8 mouse cellular contexts compared by ENCODE assay signal in the genomic region with DNA sequence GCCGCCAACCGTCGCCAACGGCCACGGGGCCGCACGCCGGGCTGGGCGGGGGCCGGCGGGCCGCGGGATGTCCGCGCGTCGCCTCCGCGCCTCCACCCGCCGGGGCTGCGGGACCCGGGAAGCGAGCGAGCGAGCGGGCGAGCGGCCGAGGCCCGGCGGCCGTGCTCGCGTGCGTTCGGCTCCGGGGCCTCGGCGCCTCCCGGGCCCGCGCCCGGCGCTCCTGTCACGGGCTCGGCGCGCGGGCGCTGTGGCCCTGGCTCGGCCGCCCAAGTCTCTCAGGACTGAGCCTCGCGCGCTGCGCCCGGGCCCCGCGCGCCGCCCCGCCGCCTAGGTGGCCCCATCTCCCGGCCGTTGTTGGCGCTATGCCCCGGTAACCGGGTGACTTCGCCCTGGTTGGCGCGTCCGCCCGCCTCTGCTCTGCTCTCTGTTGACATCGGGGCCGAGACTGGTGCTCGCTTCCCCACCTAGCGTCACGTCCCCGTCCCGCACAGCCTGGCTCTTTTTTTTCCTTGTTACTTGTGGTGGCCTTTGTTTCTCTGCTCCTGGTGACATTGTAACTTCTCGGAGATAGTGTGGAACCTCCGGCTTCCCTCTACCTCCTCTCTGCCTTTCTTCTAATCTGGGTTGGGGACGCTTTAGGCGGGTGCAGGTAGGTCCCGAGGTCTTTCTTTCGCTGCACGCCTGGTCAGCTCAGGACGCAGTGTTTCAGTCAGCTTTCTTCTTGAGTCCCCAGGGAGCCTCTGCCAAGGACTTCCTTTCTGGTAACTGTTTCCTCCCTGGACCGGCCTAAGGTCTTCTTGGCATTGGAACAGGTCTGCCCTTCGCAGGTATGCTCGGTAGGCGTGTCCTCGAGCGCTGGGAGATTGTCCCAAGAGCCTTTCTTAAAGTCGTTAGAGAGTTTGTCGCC. TPM values are rescaled to one million over a fixed set of nuclear protein-coding genes. Genes with fewer than 3 reads are reported as not detected.
DNase-seq lines count a peak whose midpoint lies in the region; ATAC-seq and TF ChIP-seq lines count a peak whose summit lies in the region.

No protein-coding gene starts in this region.

- WGBS in forebrain, embryonic 15.5 days, result under 1% methylated on average over 93 of the region's 97 CpGs
- WGBS in hindbrain, embryonic 10.5 days, result under 1% methylated on average over 97 of the region's 97 CpGs

- peaks cover 81% of the 10 kb centered on the region for H3K4me1 ChIP-seq in G1E (ENCODE audit: insufficient read depth, low read depth, low read length)
- H3K4me1 ChIP-seq in forebrain, embryonic 15.5 days, result peaks cover 51% of the 10 kb centered on the region
- peaks cover 69% of the 10 kb centered on the region for H3K4me1 ChIP-seq in hindbrain, embryonic 10.5 days (replicated peaks)

- H3K27ac ChIP-seq in forebrain, embryonic 15.5 days (replicated peaks), result peak overlapping the region; percentile 96
- H3K27ac ChIP-seq in hindbrain, embryonic 10.5 days, result peak overlapping the region; percentile 97

- peak overlapping the region; percentile 87 for H3K4me3 ChIP-seq in G1E (ENCODE audit: low read depth, low read length)
- H3K4me3 ChIP-seq in forebrain, embryonic 15.5 days, result peak overlapping the region; percentile 87
- peak overlapping the region; percentile 95 for H3K4me3 ChIP-seq in hindbrain, embryonic 10.5 days

- peak; percentile 38 for DNase-seq in G1E (ENCODE audit: low spot score)
- DNase-seq in hindbrain, embryonic 10.5 days (ENCODE audit: low spot score), result peak; percentile 52
- peak; percentile 72 to 74 for DNase-seq in layer of hippocampus, postnatal 10 days (ENCODE audit: low spot score in 2 of 2)
- DNase-seq in lung, postnatal 14 days, result peak; percentile 63
- peak; percentile 72 for DNase-seq in right cerebral cortex, postnatal 4 days

- peak overlapping the region; percentile 96 for H3K9ac ChIP-seq in forebrain, embryonic 15.5 days (replicated peaks)

- H3K36me3 ChIP-seq in G1E (replicated peaks), result peaks cover 40% of the 10 kb centered on the region
- H3K36me3 ChIP-seq in forebrain, embryonic 15.5 days, result peaks cover 17% of the 10 kb centered on the region
- peaks cover 37% of the 10 kb centered on the region for H3K36me3 ChIP-seq in hindbrain, embryonic 10.5 days

- peak overlapping the region; percentile 89 for H3K4me2 ChIP-seq in forebrain, embryonic 15.5 days (replicated peaks)

- no peaks in the 10 kb centered on the region for H3K27me3 ChIP-seq in G1E (ENCODE audit: insufficient read depth, low read length)
- no peaks in the 10 kb centered on the region for H3K27me3 ChIP-seq in forebrain, embryonic 15.5 days
- no peaks in the 10 kb centered on the region for H3K27me3 ChIP-seq in hindbrain, embryonic 10.5 days (ENCODE audit: insufficient read depth, poor library complexity, severe bottlenecking)

- H3K9me3 ChIP-seq in G1E (replicated peaks), result no peaks in the 10 kb centered on the region
- H3K9me3 ChIP-seq in forebrain, embryonic 15.5 days, result no peaks in the 10 kb centered on the region
- no peaks in the 10 kb centered on the region for H3K9me3 ChIP-seq in hindbrain, embryonic 10.5 days

- TF ChIP-seq CTCF in G1E (IDR thresholded peaks at IDR 0.05; ENCODE audit: low read depth, low read length), result no peak

- no peak for ATAC-seq in G1E (ENCODE audit: extremely low read depth, insufficient number of reproducible peaks, low FRiP score, poor library complexity, severe bottlenecking)
- ATAC-seq in cerebellum, adult (ENCODE audit: insufficient number of reproducible peaks, low FRiP score, low TSS enrichment), result peak; percentile 10; the same call in 1 of the 2 replicates
- ATAC-seq in forebrain, embryonic 15.5 days (replicated peaks), result peak; percentile 7; the same call in 1 of the 2 replicates
- no peak for ATAC-seq in granulocyte monocyte progenitor cell, adult 5-6 weeks (replicated peaks; ENCODE audit: poor library complexity, severe bottlenecking)

RNA-seq across cellular contexts. Expression of a gene that starts 1.5 kb away (rescaled TPM):
- total RNA-seq in G1E (2014; fragmentation: Nextera tagmentation) (35.7 and 43.5 TPM in 2 replicates), G1E (2017) (42.5 and 46.6 TPM in 2 replicates)
- polyA plus RNA-seq in G1E (2012), result 49.1 and 50.7 TPM in 2 replicates
- 64.8 and 65.3 TPM in 2 replicates for polyA plus RNA-seq in forebrain, embryonic 15.5 days (2015; fragmentation: Nextera tagmentation; extraction: Ambion mirVana)
- polyA plus RNA-seq in hindbrain, embryonic 10.5 days (2016; fragmentation: Nextera tagmentation; extraction: Ambion mirVana), result 56.9 and 64.5 TPM in 2 replicates
- total RNA-seq in layer of hippocampus, postnatal 10 days (2021), result 10 to 100 TPM; 24.7 to 32.2 TPM
- 12.9 and 16.4 TPM in 2 replicates for total RNA-seq in granulocyte monocyte progenitor cell, adult 5-6 weeks (2014; fragmentation: Nextera tagmentation)
- total RNA-seq in granulocyte monocyte progenitor cell, adult 5-6 weeks (2017), result 19.3 and 31.1 TPM in 2 replicates

RNA-seq across cellular contexts. Expression of a gene that starts 6.3 kb away (rescaled TPM):
- total RNA-seq in G1E (2014; fragmentation: Nextera tagmentation) (0.68 and 1.4 TPM in 2 replicates), G1E (2017) (0.16 TPM in 1 of 2 replicates, not detected in the other)
- polyA plus RNA-seq in G1E (2012), result 0.41 and 0.57 TPM in 2 replicates
- 0.37 and 0.43 TPM in 2 replicates for polyA plus RNA-seq in forebrain, embryonic 15.5 days (2015; fragmentation: Nextera tagmentation; extraction: Ambion mirVana)
- 0.12 and 0.17 TPM in 2 replicates for polyA plus RNA-seq in hindbrain, embryonic 10.5 days (2016; fragmentation: Nextera tagmentation; extraction: Ambion mirVana)
- total RNA-seq in layer of hippocampus, postnatal 10 days (2021), result not detected
- total RNA-seq in granulocyte monocyte progenitor cell, adult 5-6 weeks (2014; fragmentation: Nextera tagmentation), result not detected in 2 replicates
- not detected in 2 replicates for total RNA-seq in granulocyte monocyte progenitor cell, adult 5-6 weeks (2017)

RNA-seq across cellular contexts. Expression of a gene that starts 43.5 kb away (rescaled TPM):
- total RNA-seq in G1E (2014; fragmentation: Nextera tagmentation), result 88.8 and 141 TPM in 2 replicates
- total RNA-seq in G1E (2017), result 32.5 and 32.6 TPM in 2 replicates
- polyA plus RNA-seq in G1E (2012), result 92.9 and 127 TPM in 2 replicates
- polyA plus RNA-seq in forebrain, embryonic 15.5 days (2015; fragmentation: Nextera tagmentation; extraction: Ambion mirVana), result 39.2 and 45.8 TPM in 2 replicates
- 27.2 and 27.6 TPM in 2 replicates for polyA plus RNA-seq in hindbrain, embryonic 10.5 days (2016; fragmentation: Nextera tagmentation; extraction: Ambion mirVana)
- 100 to 1,000 TPM; 146 to 164 TPM for total RNA-seq in layer of hippocampus, postnatal 10 days (2021)
- 63.5 and 63.6 TPM in 2 replicates for total RNA-seq in granulocyte monocyte progenitor cell, adult 5-6 weeks (2014; fragmentation: Nextera tagmentation)
- total RNA-seq in granulocyte monocyte progenitor cell, adult 5-6 weeks (2017), result 22.8 and 29.4 TPM in 2 replicates

Comparison
In these comparisons a context has a peak if more than half of its experiments do, and no peak if none do; other contexts are left out.
1. ATAC-seq: peak in cerebellum, adult (single experiment) and forebrain, embryonic 15.5 days (single experiment); none in G1E (single experiment) and granulocyte monocyte progenitor cell, adult 5-6 weeks (single experiment).
2. Peak in every context shown above with its lines, with median percentiles within 50 percentile points of each other: DNase-seq and H3K4me3 ChIP-seq.